Mouse (Mus musculus): ENCODE results near the gene Ppm1b. TPM values are rescaled to one million over a fixed set of nuclear protein-coding genes. Genes with fewer than 3 reads are reported as not detected.
A peak's percentile ranks its signal among the peaks of the same experiment; 100 is the strongest.

Gene Ppm1b
- polyA plus RNA-seq, 1 experiment from 2014 or later, result 91.4 TPM

GRCm38 (mm10) chr17:84987834-84988410 is 31.4 kb downstream of the Ppm1b start:
- WGBS, result 84% methylated on average over 3 of the region's 3 CpGs
- Histone ChIP-seq H3K27me3 (replicated peaks; ENCODE audit: control insufficient read depth, insufficient read depth, low read length) (no peaks in the 10 kb centered on the region), H3K36me3 (ENCODE audit: control insufficient read depth, insufficient read depth, low read length) (no peaks in the 10 kb centered on the region), H3K9me3 (ENCODE audit: control insufficient read depth, low read length) (no peaks in the 10 kb centered on the region), H3K4me3 (ENCODE audit: low read depth, low read length) (no peak overlapping the region), H3K4me1 (replicated peaks; ENCODE audit: control insufficient read depth, insufficient read depth, low read length) (0 out of 2 replicates have a peak, but pooled peaks cover 7% of the 10 kb centered on the region), H3K27ac (ENCODE audit: low read depth) (no peak overlapping the region), H3K9ac (ENCODE audit: low read length) (no peak overlapping the region), H3K4me2 (ENCODE audit: low read length) (no peak overlapping the region)
- ATAC-seq (replicated peaks; ENCODE audit: low FRiP score, low TSS enrichment, low read depth) (no peak), DNase-seq (ENCODE audit: low spot score) (no peak)

- Histone ChIP-seq H3K36me3 (ENCODE audit: control insufficient read depth, insufficient read depth, low read length) (peaks cover 4% of the 10 kb centered on the region; the same call in 1 of the 2 replicates), H3K4me2 (ENCODE audit: low read length) (no peak overlapping the region), H3K27ac (ENCODE audit: low read depth) (no peak overlapping the region), H3K4me3 (ENCODE audit: low read depth, low read length) (no peak overlapping the region), H3K9me3 (ENCODE audit: control insufficient read depth, low read length) (no peaks in the 10 kb centered on the region), H3K4me1 (replicated peaks; ENCODE audit: control insufficient read depth, insufficient read depth, low read length) (0 out of 2 replicates have a peak, but pooled peaks cover 7% of the 10 kb centered on the region), H3K9ac (ENCODE audit: low read length) (no peak overlapping the region), H3K27me3 (replicated peaks; ENCODE audit: control insufficient read depth, insufficient read depth, low read length) (no peaks in the 10 kb centered on the region)
- DNase-seq (ENCODE audit: low spot score), result no peak
- ATAC-seq (replicated peaks; ENCODE audit: low FRiP score, low TSS enrichment, low read depth), result no peak
Observed at GRCm38 (mm10) chr17:84988514-84988913, 32.0 kb downstream of the Ppm1b start.

GRCm38 (mm10) chr17:84995844-84996243 is 39.3 kb downstream of the Ppm1b start:
- no peaks in the 10 kb centered on the region for H3K9me3 ChIP-seq (ENCODE audit: control insufficient read depth, low read length)
- no peaks in the 10 kb centered on the region for H3K4me1 ChIP-seq (replicated peaks; ENCODE audit: control insufficient read depth, insufficient read depth, low read length)
- no peak overlapping the region for H3K4me3 ChIP-seq (ENCODE audit: low read depth, low read length)
- H3K36me3 ChIP-seq (ENCODE audit: control insufficient read depth, insufficient read depth, low read length), result peaks cover 24% of the 10 kb centered on the region
- H3K27ac ChIP-seq (ENCODE audit: low read depth), result no peak overlapping the region
- H3K9ac ChIP-seq (ENCODE audit: low read length), result no peak overlapping the region
- ATAC-seq (replicated peaks; ENCODE audit: low FRiP score, low TSS enrichment, low read depth) (no peak), DNase-seq (ENCODE audit: low spot score) (no peak)
- H3K27me3 ChIP-seq (replicated peaks; ENCODE audit: control insufficient read depth, insufficient read depth, low read length), result no peaks in the 10 kb centered on the region
- 50% methylated on average over 6 of the region's 6 CpGs for WGBS
- no peak overlapping the region for H3K4me2 ChIP-seq (ENCODE audit: low read length)

GRCm38 (mm10) chr17:84997639-84998038 is 41.1 kb downstream of the Ppm1b start:
- Histone ChIP-seq H3K36me3 (ENCODE audit: control insufficient read depth, insufficient read depth, low read length) (peaks cover 24% of the 10 kb centered on the region), H3K4me2 (ENCODE audit: low read length) (no peak overlapping the region), H3K4me3 (ENCODE audit: low read depth, low read length) (no peak overlapping the region), H3K9ac (ENCODE audit: low read length) (no peak overlapping the region), H3K4me1 (replicated peaks; ENCODE audit: control insufficient read depth, insufficient read depth, low read length) (no peaks in the 10 kb centered on the region), H3K9me3 (ENCODE audit: control insufficient read depth, low read length) (no peaks in the 10 kb centered on the region), H3K27ac (ENCODE audit: low read depth) (no peak overlapping the region), H3K27me3 (replicated peaks; ENCODE audit: control insufficient read depth, insufficient read depth, low read length) (no peaks in the 10 kb centered on the region)
- DNase-seq (ENCODE audit: low spot score) (peak; percentile 27), ATAC-seq (replicated peaks; ENCODE audit: low FRiP score, low TSS enrichment, low read depth) (no peak)
- WGBS, result 95% methylated on average over 1 of the region's 1 CpGs

- Histone ChIP-seq H3K27me3 (replicated peaks; ENCODE audit: control insufficient read depth, insufficient read depth, low read length) (no peaks in the 10 kb centered on the region), H3K4me1 (replicated peaks; ENCODE audit: control insufficient read depth, insufficient read depth, low read length) (no peaks in the 10 kb centered on the region), H3K9me3 (ENCODE audit: control insufficient read depth, low read length) (no peaks in the 10 kb centered on the region), H3K27ac (ENCODE audit: low read depth) (no peak overlapping the region), H3K36me3 (ENCODE audit: control insufficient read depth, insufficient read depth, low read length) (peaks cover 20% of the 10 kb centered on the region), H3K9ac (ENCODE audit: low read length) (no peak overlapping the region), H3K4me3 (ENCODE audit: low read depth, low read length) (no peak overlapping the region), H3K4me2 (ENCODE audit: low read length) (no peak overlapping the region)
- DNase-seq (ENCODE audit: low spot score) (peak; percentile 37), ATAC-seq (replicated peaks; ENCODE audit: low FRiP score, low TSS enrichment, low read depth) (no peak)
- 88% methylated on average over 10 of the region's 10 CpGs for WGBS
Observed at GRCm38 (mm10) chr17:84999636-85000035, 43.1 kb downstream of the Ppm1b start.

- Histone ChIP-seq H3K27me3 (replicated peaks; ENCODE audit: control insufficient read depth, insufficient read depth, low read length) (no peaks in the 10 kb centered on the region), H3K9ac (ENCODE audit: low read length) (no peak overlapping the region), H3K4me2 (ENCODE audit: low read length) (no peak overlapping the region), H3K4me3 (ENCODE audit: low read depth, low read length) (no peak overlapping the region), H3K9me3 (ENCODE audit: control insufficient read depth, low read length) (no peaks in the 10 kb centered on the region), H3K36me3 (ENCODE audit: control insufficient read depth, insufficient read depth, low read length) (peaks cover 14% of the 10 kb centered on the region), H3K4me1 (replicated peaks; ENCODE audit: control insufficient read depth, insufficient read depth, low read length) (no peaks in the 10 kb centered on the region), H3K27ac (ENCODE audit: low read depth) (no peak overlapping the region)
- 75% methylated on average over 6 of the region's 6 CpGs for WGBS
- DNase-seq (ENCODE audit: low spot score) (peak; percentile 42), ATAC-seq (replicated peaks; ENCODE audit: low FRiP score, low TSS enrichment, low read depth) (no peak)
Observed at GRCm38 (mm10) chr17:85013485-85013884, 56.9 kb downstream of the Ppm1b start.

- ATAC-seq (replicated peaks; ENCODE audit: low FRiP score, low TSS enrichment, low read depth), result no peak
- Histone ChIP-seq H3K4me2 (ENCODE audit: low read length) (no peak overlapping the region), H3K9me3 (ENCODE audit: control insufficient read depth, low read length) (no peaks in the 10 kb centered on the region), H3K27ac (ENCODE audit: low read depth) (no peak overlapping the region), H3K4me3 (ENCODE audit: low read depth, low read length) (no peak overlapping the region), H3K36me3 (ENCODE audit: control insufficient read depth, insufficient read depth, low read length) (peaks cover 14% of the 10 kb centered on the region), H3K9ac (ENCODE audit: low read length) (no peak overlapping the region), H3K4me1 (replicated peaks; ENCODE audit: control insufficient read depth, insufficient read depth, low read length) (no peaks in the 10 kb centered on the region), H3K27me3 (replicated peaks; ENCODE audit: control insufficient read depth, insufficient read depth, low read length) (no peaks in the 10 kb centered on the region)
- no peak for DNase-seq (ENCODE audit: low spot score)
- 95% methylated on average over 3 of the region's 3 CpGs for WGBS
Observed at GRCm38 (mm10) chr17:85014632-85015031, 58.1 kb downstream of the Ppm1b start.

- DNase-seq (ENCODE audit: low spot score) (no peak), ATAC-seq (replicated peaks; ENCODE audit: low FRiP score, low TSS enrichment, low read depth) (no peak)
- H3K27me3 ChIP-seq (replicated peaks; ENCODE audit: control insufficient read depth, insufficient read depth, low read length), result no peaks in the 10 kb centered on the region
- H3K9me3 ChIP-seq (ENCODE audit: control insufficient read depth, low read length), result no peaks in the 10 kb centered on the region
- H3K4me2 ChIP-seq (ENCODE audit: low read length), result no peak overlapping the region
- H3K36me3 ChIP-seq (ENCODE audit: control insufficient read depth, insufficient read depth, low read length), result peaks cover 6% of the 10 kb centered on the region
- H3K4me3 ChIP-seq (ENCODE audit: low read depth, low read length), result no peak overlapping the region
- H3K4me1 ChIP-seq (replicated peaks; ENCODE audit: control insufficient read depth, insufficient read depth, low read length), result no peaks in the 10 kb centered on the region
- H3K9ac ChIP-seq (ENCODE audit: low read length), result no peak overlapping the region
- 93% methylated on average over 3 of the region's 3 CpGs for WGBS
- no peak overlapping the region for H3K27ac ChIP-seq (ENCODE audit: low read depth)
Observed at GRCm38 (mm10) chr17:85018344-85018743, 61.8 kb downstream of the Ppm1b start.

- Histone ChIP-seq H3K36me3 (ENCODE audit: control insufficient read depth, insufficient read depth, low read length) (peaks cover 6% of the 10 kb centered on the region), H3K9me3 (ENCODE audit: control insufficient read depth, low read length) (no peaks in the 10 kb centered on the region), H3K9ac (ENCODE audit: low read length) (no peak overlapping the region), H3K27me3 (replicated peaks; ENCODE audit: control insufficient read depth, insufficient read depth, low read length) (no peaks in the 10 kb centered on the region), H3K4me1 (replicated peaks; ENCODE audit: control insufficient read depth, insufficient read depth, low read length) (no peaks in the 10 kb centered on the region), H3K4me2 (ENCODE audit: low read length) (no peak overlapping the region), H3K27ac (ENCODE audit: low read depth) (no peak overlapping the region), H3K4me3 (ENCODE audit: low read depth, low read length) (no peak overlapping the region)
- ATAC-seq (replicated peaks; ENCODE audit: low FRiP score, low TSS enrichment, low read depth) (no peak), DNase-seq (ENCODE audit: low spot score) (no peak)
- WGBS, result 79% methylated on average over 5 of the region's 5 CpGs
Observed at GRCm38 (mm10) chr17:85018794-85019193, 62.3 kb downstream of the Ppm1b start.
